Mouse (Mus musculus) left cerebral cortex, adult 9 months (tissue): ENCODE measurements around the gene Creb3l2.
"Not testable (repeated sequence)": the region's sequence is repeated elsewhere in the genome, so short reads cannot be mapped to it uniquely, and the experiment has no call there.

Experiments
- DNase-seq, 2 experiments: peaks; one replicate each; pipeline ENCODE4 v3.0.0; 2022; ENCODE audit warnings: low spot score in 2 of 2

Creb3l2 gene

GRCm38 (mm10) chr6:37409829-37410228 is 32.1 kb downstream of the Creb3l2 start:
- DNase-seq, result no peak

DNA sequence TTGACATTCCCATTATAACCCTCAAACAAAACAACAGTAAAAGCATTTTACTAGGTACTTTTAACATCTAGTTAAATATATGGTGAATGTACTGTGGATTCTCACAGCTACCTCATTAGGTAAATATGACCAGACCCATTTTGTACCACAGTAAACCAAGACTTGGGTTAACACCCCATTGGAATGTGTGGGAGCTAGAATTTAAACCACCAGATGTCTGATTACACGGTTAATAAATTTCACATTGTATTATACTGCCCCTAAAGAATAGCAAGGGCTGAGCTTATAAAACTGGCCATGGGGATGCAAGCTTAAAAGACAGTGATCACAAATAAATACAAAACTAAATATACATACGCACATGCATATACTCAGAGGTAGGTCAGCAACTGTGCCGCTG is 34.1 kb downstream of the Creb3l2 start:
- no peak for DNase-seq

- DNase-seq, result no peak
These were observed 35.0 kb downstream of the Creb3l2 start for GRCm38 (mm10) chr6:37406903-37407302.

DNA sequence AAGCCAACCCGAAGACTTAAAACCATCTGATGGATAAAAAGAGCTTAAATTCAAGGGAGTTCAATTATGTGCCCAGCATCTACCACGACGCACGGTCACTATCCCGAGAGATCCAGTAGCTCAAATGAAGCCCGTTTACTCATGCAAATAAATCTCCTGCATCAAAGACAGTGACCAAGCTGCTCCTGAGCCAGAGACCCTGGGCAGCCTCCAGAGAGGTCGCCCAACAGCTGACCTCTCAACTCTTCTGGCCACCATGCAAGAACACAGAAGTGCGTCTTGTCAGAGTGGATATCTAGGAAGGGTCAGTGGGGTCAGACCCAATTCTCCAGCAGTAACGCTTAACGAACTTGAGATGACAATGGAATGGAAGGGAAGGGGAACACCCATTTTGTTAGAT is 35.9 kb downstream of the Creb3l2 start:
- no peak for DNase-seq

- no peak for DNase-seq
These were observed 37.6 kb downstream of the Creb3l2 start for GRCm38 (mm10) chr6:37404325-37404724.

GRCm38 (mm10) chr6:37401928-37402327 is 40.0 kb downstream of the Creb3l2 start:
- DNase-seq, result no peak

- no peak for DNase-seq
These were observed 41.0 kb downstream of the Creb3l2 start for GRCm38 (mm10) chr6:37400866-37401525.

DNA sequence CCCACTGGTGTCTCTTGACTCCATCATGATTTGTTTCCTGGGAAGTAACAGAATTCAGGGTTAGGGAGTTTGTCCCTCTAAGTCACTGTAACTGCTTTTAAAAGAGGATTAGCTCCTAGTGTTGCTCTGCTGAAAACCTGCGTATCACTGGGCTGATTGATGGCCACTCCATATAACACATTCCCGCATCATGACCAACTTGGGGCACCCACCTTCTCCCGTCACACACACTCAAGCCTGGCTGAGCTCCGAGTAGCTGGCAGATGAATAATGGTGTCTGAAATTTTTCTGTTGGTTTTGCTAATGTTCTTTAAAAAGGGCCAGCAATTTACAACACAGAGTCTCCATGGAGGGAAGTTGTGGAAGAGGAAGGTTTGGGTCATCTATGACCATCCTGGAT is 41.8 kb downstream of the Creb3l2 start:
- no peak for DNase-seq

GRCm38 (mm10) chr6:37398943-37399342 is 43.0 kb downstream of the Creb3l2 start:
- DNase-seq, result no peak

GRCm38 (mm10) chr6:37397973-37398372 is 44.0 kb downstream of the Creb3l2 start:
- no peak for DNase-seq

DNA sequence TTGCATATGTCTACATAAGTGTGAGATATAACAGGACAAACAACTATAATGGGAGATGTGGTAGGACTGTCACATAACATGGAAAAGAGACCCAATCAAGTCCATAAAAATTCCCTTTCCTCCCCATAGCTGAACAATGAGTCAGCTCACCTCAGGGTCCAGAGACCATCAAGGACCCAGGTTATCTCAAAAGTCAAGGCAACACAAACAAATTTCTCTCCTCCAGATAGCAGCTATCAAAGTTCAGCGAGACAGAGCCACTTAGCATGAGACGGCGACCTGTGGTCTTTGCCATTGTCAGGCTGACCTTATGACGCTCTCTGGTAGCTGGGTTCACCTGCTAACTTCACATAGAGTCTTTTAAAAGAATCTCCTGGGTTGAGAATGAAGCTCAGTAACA is 44.7 kb downstream of the Creb3l2 start:
- no peak for DNase-seq

- no peak for DNase-seq
These were observed 45.8 kb downstream of the Creb3l2 start for GRCm38 (mm10) chr6:37396127-37396526.

- DNase-seq, result no peak
These were observed 48.7 kb downstream of the Creb3l2 start for GRCm38 (mm10) chr6:37393263-37393662.

GRCm38 (mm10) chr6:37392262-37392661 is 49.7 kb downstream of the Creb3l2 start:
- DNase-seq, result no peak

GRCm38 (mm10) chr6:37391313-37391712 is 50.6 kb downstream of the Creb3l2 start:
- DNase-seq, result no peak

- DNase-seq, result no peak
These were observed 53.0 kb downstream of the Creb3l2 start for GRCm38 (mm10) chr6:37388960-37389359.

GRCm38 (mm10) chr6:37388501-37388900 is 53.4 kb downstream of the Creb3l2 start:
- DNase-seq, result no peak

- DNase-seq, result no peak
These were observed 54.7 kb downstream of the Creb3l2 start for GRCm38 (mm10) chr6:37387281-37387680.

- DNase-seq, result no peak
These were observed 56.2 kb downstream of the Creb3l2 start for GRCm38 (mm10) chr6:37385602-37386285.

DNA sequence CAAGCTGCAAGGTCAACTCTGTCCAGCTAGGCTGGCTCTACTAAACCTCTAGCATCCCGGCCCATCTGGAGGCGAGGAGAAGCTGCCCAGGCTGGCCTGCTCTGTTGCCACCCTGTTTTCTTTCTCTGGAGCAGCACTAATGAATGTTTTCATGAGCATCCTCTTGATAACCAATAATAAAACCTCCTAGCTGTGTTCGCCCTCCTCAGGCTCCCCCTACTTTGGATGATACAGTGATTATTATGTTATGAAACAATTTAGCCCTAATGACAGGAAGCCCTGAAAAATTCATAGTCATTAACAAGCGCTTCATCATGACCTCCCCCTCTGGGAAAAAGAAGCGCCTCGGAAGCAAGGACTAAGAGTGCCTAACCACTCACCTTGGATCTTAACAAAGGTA is 59.2 kb downstream of the Creb3l2 start:
- DNase-seq, result no peak

DNA sequence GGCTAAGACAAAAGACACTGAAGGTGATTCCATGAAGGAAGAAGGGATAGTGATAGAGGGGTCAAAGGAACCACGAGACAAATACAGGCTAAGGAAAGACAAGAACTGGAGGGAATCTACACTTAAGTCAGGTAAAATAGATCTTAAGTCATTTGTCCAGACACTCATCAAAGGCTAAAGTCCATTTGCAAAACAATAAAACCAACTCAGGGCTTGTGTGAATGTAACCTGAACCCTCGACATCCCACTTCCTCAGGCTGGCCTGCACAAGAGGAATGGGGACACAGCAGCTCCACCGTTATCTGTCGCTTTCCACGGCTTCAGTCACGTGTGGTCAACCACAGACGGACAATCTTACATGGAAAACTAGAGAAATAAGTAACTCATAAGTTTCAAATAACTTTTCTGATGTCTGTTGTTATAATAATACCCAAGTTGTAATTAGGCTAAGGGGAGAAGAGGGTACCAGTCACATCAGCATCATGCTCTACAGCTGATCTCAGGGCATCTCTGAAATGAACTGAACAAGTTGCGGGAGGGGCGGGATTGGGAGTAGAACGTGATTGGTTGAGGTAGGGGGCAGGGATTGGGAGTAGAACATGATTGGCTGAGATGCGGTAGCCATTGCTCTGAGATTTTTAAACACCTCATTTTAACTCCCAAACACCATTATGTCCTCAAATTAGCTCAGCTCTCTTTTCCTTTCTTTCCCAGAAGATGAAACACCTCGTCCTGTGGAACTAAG is 63.9 kb downstream of the Creb3l2 start:
- no peak for DNase-seq

DNA sequence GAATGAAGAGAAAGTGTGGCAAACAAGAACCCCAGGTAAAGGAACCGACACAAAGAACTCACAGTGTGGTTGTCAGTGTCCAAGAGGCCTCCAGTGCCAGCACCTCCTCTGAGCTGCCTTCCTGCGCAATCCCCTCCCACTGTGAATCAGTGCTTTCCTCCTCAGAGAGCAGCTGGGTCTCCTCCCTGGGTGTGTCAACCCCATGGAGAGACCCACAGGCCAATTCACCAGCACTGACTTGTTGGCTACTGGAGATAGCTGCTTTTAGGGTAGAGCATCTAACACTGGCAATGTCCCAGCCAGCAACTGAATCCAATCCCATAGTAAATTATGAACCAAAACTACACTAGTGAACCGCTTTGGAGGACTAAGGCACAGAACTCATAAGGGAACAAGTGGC is 64.6 kb downstream of the Creb3l2 start:
- DNase-seq, result not testable (repeated sequence)

GRCm38 (mm10) chr6:37375452-37375851 is 66.5 kb downstream of the Creb3l2 start:
- DNase-seq, result no peak
